Mouse (Mus musculus): ENCODE data around the gene Iqsec3. TPM values are rescaled to one million over a fixed set of nuclear protein-coding genes. Genes with fewer than 3 reads are reported as not detected.
A peak's percentile ranks its signal among the peaks of the same experiment; 100 is the strongest.

Gene Iqsec3
- total RNA-seq, 2 experiments from 2014 or later: 2.9 to 4.4 TPM

DNA sequence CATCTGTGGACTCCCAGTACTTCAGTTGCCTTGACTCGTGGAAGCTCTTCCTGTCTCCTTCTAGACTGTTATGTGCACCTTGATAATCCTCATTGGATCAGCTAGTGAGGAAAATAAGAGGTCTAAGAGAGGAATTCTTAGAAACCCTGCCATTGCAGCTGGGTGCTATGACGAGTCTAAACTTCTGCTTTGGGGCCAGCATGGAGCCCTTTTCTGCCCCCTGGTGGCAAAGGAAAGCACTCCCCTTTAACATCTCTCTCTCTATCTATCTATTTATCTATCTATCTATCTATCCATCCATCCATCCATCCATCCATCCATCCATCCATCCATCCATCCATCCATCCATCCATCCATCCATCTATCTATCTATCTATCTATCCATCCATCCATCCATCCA is 106.9 kb downstream of the Iqsec3 start:
- DNase-seq: peak; percentile 54 to 71

- no peak for DNase-seq
Observed at GRCm38 (mm10) chr6:121363956-121364355, 109.5 kb downstream of the Iqsec3 start.

DNA sequence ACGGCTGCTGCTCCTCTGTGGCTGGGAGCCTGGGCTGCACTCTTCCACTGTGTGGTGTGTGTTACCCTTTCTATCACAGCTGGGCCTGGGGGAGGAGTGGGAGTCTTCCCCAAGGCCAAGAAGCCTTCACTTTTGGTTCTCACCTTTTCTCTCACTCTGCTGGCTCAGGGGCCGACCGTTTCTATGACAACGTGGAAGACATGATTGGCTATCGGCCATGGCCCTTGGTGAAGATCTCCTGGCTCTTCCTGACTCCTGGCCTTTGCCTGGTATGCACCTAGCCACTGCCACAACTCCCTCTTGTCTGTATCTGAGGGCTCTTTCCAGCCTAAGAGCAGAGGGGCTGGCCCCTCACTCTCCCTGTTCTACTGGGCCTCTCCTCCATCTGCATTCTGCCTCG is 110.4 kb downstream of the Iqsec3 start:
- no peak for DNase-seq

DNA sequence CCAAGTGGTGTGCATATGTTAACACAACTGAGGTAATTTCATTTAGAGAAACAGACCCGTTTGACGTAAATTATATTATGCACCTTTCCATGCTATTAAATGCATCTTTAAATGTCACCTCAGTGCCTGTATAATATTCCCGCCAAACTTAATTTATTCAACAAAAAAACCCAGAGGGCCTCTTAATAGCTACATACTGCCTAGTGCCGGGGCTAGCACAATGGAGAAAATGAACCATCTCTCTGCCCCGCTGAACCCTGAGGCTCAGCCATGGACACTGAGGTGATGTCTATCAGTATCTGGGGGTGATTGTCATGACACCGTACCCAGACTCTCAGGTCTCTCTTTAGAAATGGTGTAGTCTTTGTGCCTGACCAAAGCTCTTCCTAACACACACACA is 116.2 kb downstream of the Iqsec3 start:
- DNase-seq: no peak

GRCm38 (mm10) chr6:121356041-121356440 is 117.4 kb downstream of the Iqsec3 start:
- no peak for DNase-seq

GRCm38 (mm10) chr6:121352276-121352675 is 121.2 kb downstream of the Iqsec3 start:
- peak; percentile 46 to 52 for DNase-seq

DNA sequence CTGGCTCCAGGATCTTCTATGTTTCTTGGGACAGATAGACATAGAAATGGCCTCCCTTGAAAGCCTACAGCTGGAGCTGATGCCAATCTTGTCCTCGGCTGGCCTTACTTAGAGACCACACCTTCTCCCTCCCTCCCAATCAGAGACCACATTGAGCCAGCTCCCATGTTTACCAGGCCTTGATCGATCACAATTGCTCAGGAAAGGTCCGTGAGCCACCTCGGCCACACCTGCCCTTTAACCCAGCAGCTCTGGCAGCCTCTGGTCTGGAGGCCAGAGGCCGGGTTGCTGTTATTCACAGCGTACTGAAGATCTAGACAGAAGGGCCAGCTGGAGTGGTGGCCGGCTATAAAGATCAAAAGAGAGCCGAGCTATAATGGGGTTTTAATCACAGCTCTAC is 127.0 kb downstream of the Iqsec3 start:
- peak in 1 of 2 experiments; percentile 26 for DNase-seq

- DNase-seq: no peak
Observed at GRCm38 (mm10) chr6:121344329-121344728, 129.1 kb downstream of the Iqsec3 start.

GRCm38 (mm10) chr6:121343771-121344123 is 129.7 kb downstream of the Iqsec3 start:
- no peak for DNase-seq

- DNase-seq: no peak
Observed at GRCm38 (mm10) chr6:121343026-121343770, 130.3 kb downstream of the Iqsec3 start, which contains the start of gene Slc6a12. Gene Slc6a12 (plus strand): TSS chr6:121343076.

GRCm38 (mm10) chr6:121341650-121342049 is 131.8 kb downstream of the Iqsec3 start:
- DNase-seq: no peak

GRCm38 (mm10) chr6:121338519-121338896 is 135.0 kb downstream of the Iqsec3 start:
- peak in 1 of 2 experiments; percentile 35 for DNase-seq

DNA sequence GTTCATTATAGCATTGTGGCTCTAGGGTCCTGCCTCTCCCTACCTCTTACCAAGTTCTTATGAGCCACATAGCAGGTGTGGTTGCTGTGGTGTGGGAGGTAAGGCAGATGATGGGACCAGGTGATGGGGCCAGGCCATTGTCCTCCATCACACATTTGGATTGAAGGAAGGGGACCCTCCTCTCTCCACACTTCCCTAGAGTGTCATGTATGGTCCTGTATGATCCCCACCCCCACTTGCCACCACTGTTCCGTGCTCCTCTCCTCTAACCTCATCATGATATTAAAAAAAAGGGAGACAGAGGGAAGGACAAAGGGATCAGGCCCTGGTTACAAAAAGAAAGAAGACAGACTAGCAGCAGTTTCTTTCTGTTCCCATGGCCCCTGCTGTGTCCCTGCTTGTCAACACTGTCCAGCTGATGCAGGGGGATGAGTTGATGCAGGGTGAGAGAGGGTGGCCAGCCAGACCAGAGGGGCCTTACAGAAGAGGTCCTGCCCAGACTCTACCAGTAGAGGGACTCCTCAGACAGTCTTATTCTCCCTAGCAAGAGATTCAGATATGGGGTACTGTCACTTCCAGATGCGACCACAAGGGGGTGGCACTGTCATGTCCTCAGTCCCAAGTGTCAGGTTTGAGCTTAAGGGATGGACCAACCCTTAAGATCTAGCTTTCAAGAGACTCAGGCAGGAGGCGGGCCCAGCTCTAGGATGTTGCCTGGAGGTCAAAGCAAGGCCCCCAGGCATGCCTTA is 135.5 kb downstream of the Iqsec3 start:
- peak; percentile 79 to 83 for DNase-seq

- DNase-seq: no peak
Observed at GRCm38 (mm10) chr6:121337229-121337628, 136.2 kb downstream of the Iqsec3 start.

GRCm38 (mm10) chr6:121336558-121336957 is 136.9 kb downstream of the Iqsec3 start:
- DNase-seq: peak in 1 of 2 experiments; percentile 39

DNA sequence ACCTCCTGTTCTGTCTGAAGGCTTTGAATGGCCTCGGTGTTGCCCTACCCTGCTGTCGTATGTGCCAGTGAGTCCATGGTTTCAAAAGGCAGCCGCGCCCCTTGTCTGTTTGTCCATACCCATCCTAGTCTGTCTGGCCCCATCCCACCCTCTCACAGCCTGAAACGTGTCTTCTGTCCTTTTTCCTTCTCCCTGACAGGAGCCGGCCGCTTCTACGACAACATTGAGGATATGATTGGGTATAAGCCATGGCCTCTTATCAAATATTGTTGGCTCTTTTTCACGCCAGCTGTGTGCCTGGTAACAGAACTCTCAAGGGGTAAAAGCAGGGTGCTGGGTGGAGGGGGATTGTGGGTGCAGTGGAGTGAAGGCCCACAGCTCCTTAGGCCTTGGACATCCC is 137.6 kb downstream of the Iqsec3 start:
- no peak for DNase-seq

- DNase-seq: no peak
Observed at GRCm38 (mm10) chr6:121329848-121330508, 143.5 kb downstream of the Iqsec3 start.

DNA sequence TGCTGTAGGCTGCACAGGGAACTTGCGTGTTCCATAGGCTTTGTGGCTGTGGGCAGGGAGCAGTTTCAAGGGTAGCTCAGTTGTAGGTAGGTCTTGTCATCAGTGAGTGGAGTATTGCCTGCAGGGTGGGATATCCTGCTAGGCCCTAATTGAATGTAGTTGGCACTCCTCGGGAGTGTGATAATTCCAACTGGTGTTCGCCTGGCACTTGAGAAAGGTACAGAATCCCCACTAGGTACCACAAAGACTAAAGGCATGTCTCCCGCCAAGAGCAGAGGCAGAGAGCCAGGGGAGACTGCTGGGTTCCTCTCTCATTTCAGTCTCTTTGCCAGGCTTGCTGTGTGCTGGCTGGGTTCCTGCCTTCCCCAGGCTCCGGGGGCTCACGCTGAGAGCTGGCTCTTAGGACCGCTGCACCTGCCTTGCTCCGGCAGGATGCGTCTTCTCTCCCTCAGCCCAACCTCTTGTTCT is 145.0 kb downstream of the Iqsec3 start:
- DNase-seq: no peak

GRCm38 (mm10) chr6:121326486-121327069 is 146.9 kb downstream of the Iqsec3 start:
- peak in 1 of 2 experiments; percentile 34 for DNase-seq

DNA sequence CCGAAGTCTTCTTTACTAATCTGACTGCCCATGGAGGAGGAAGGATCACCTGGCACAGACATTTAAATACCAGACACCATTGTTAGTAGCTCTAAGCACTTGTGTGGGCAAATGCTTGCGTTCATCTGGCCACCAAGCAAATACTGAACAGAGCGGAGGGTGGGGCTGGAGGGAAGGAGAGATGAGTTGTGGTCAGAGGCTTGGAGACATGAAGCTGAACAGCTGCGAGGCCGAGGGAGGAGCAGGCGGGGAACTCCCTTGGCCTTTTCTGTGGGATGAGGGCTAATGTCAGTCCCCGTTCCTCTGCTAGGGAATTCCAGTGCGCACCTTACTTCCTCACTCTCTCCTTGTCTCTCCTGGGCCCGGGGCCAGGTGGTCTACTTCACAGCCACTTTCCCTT is 147.7 kb downstream of the Iqsec3 start:
- DNase-seq: no peak

DNA sequence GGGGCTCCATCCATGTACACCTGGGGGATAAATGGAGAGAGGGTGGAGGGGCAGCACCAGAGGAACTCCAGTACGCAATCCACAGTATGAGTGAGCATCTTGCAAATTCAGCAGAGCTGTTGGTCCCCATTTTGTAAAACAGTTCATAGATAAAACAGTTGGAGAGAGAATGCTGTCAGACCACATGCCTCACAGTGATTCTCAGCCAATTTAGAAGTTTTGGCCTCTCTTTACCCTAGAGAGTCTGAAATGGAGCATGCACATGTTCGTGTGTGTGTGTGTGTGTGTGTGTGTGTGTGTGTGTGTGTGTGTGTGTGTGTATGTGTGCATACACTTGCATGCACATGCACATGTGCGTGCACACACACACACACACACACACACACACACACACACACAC is 148.2 kb downstream of the Iqsec3 start:
- no peak for DNase-seq
